Mouse (Mus musculus): ENCODE measurements around the gene Lhx1.

Lhx1 gene

GRCm38 (mm10) chr11:84526451-84526850 lies 1.1 kb upstream of the Lhx1 start:
- CTCF ChIA-PET = no interaction called here

- CTCF ChIA-PET = interaction anchor here (0.6 to 1.3 kb wide), 3 partner anchors 9 to 80 kb away, joined by 3 to 5 read pairs (median 3); no protein-coding TSS in a partner anchor
Observed at GRCm38 (mm10) chr11:84524511-84525270, 644 bp downstream of the Lhx1 start.

- CTCF ChIA-PET = interaction anchor here (0.6 to 1.3 kb wide), 3 partner anchors 8 to 81 kb away, joined by 3 to 5 read pairs (median 3); no protein-coding TSS in a partner anchor
Observed at GRCm38 (mm10) chr11:84523841-84524510, 1.4 kb downstream of the Lhx1 start.

- CTCF ChIA-PET = interaction anchor here (1.3 kb wide), 1 partner anchor 9 kb away, joined by 3 read pairs; no protein-coding TSS in a partner anchor
Observed at GRCm38 (mm10) chr11:84523321-84523831, 2.0 kb downstream of the Lhx1 start.

- CTCF ChIA-PET = no interaction called here
Observed at GRCm38 (mm10) chr11:84522577-84523320, 2.6 kb downstream of the Lhx1 start.

GRCm38 (mm10) chr11:84521751-84522299 lies 3.5 kb downstream of the Lhx1 start:
- CTCF ChIA-PET = no interaction called here

- CTCF ChIA-PET = no interaction called here
Observed at GRCm38 (mm10) chr11:84521071-84521390, 4.3 kb downstream of the Lhx1 start.

GRCm38 (mm10) chr11:84520269-84521070 lies 4.9 kb downstream of the Lhx1 start:
- CTCF ChIA-PET = no interaction called here

- CTCF ChIA-PET = interaction anchor here (0.6 kb wide), 1 partner anchor 46 kb away, joined by 3 read pairs; no protein-coding TSS in a partner anchor
Observed at GRCm38 (mm10) chr11:84519576-84520268, 5.6 kb downstream of the Lhx1 start.

GRCm38 (mm10) chr11:84519036-84519435 lies 6.3 kb downstream of the Lhx1 start:
- CTCF ChIA-PET = interaction anchor here (0.6 kb wide), 1 partner anchor 46 kb away, joined by 3 read pairs; no protein-coding TSS in a partner anchor

GRCm38 (mm10) chr11:84518261-84518660 lies 7.1 kb downstream of the Lhx1 start:
- CTCF ChIA-PET = no interaction called here

- CTCF ChIA-PET = interaction anchor here (0.6 to 0.7 kb wide), 2 partner anchors 17 to 128 kb away, joined by 3 to 5 read pairs; no protein-coding TSS in a partner anchor
Observed at GRCm38 (mm10) chr11:84517431-84517830, 7.9 kb downstream of the Lhx1 start.

GRCm38 (mm10) chr11:84516501-84517240 lies 8.7 kb downstream of the Lhx1 start:
- CTCF ChIA-PET = interaction anchor here (0.7 to 1.0 kb wide), 2 partner anchors 7 to 127 kb away, joined by 3 to 5 read pairs; no protein-coding TSS in a partner anchor

- CTCF ChIA-PET = interaction anchor here (1.2 kb wide), 1 partner anchor 11 kb away, joined by 3 read pairs; no protein-coding TSS in a partner anchor
Observed at GRCm38 (mm10) chr11:84513171-84514116, 11.9 kb downstream of the Lhx1 start, which contains the start of gene Aatf. TSS of gene Aatf (minus strand) at chr11:84513522.

GRCm38 (mm10) chr11:84512031-84512430 lies 13.3 kb downstream of the Lhx1 start:
- CTCF ChIA-PET = no interaction called here

- CTCF ChIA-PET = no interaction called here
Observed at GRCm38 (mm10) chr11:84504296-84504695, 21.0 kb downstream of the Lhx1 start.

GRCm38 (mm10) chr11:84497944-84498343 lies 27.4 kb downstream of the Lhx1 start:
- CTCF ChIA-PET = no interaction called here

- CTCF ChIA-PET = no interaction called here
Observed at GRCm38 (mm10) chr11:84496901-84497300, 28.4 kb downstream of the Lhx1 start.
